Mouse (Mus musculus): Measurements from ENCODE around the gene Stoml3. TPM values are rescaled to one million over a fixed set of nuclear protein-coding genes. Genes with fewer than 3 reads are reported as not detected.

The Stoml3 gene
- total and polyA plus RNA-seq, 3 experiments, result not detected

GRCm38 (mm10) chr3:53552691-53553090, 64.2 kb downstream of the Stoml3 start:
- H3K4me3 ChIP-seq (replicated peaks in 1 of 3; ENCODE audit: low read depth in 2 of 3, low read length in 2 of 3, poor library complexity in 1 of 3), result no peak overlapping the region
- no peak overlapping the region for H3K27ac ChIP-seq (ENCODE audit: insufficient read depth, low read depth)
- H3K4me1 ChIP-seq (ENCODE audit: control insufficient read depth in 1 of 2, insufficient read depth in 2 of 2), result no peaks in the 10 kb centered on the region
- no peak overlapping the region for H3K4me2 ChIP-seq (ENCODE audit: insufficient read depth, low read depth, poor library complexity, severe bottlenecking)
- in situ Hi-C loops (cut with MboI; ENCODE audit: low pct_ligation_motif_present, low pct_unique_long_range_greater_than_20kb, low sequenced_read_pairs) (no loop called here), dilution Hi-C loops (cut with MboI; ENCODE audit: extremely low pct_ligation_motif_present, extremely low pct_unique_long_range_greater_than_20kb, low sequenced_read_pairs) (no loop called here)
- no peak for DNase-seq (ENCODE audit: extremely low read depth)
- TF ChIP-seq POLR2A (IDR thresholded peaks at IDR 0.05; ENCODE audit: low read depth, low read length) (no peak), USF1 (IDR thresholded peaks at IDR 0.05; ENCODE audit: low read depth, low read length) (no peak), TCF12 (IDR thresholded peaks at IDR 0.05; ENCODE audit: low read depth, low read length) (no peak), E2F4 (IDR thresholded peaks at IDR 0.05; ENCODE audit: insufficient replicate concordance, low read depth, low read length) (no peak), USF2 (conservative IDR thresholded peaks at IDR 0.05; ENCODE audit: low read depth, low read length) (no peak), RCOR1 (conservative IDR thresholded peaks at IDR 0.05; ENCODE audit: low read depth, low read length) (no peak), KAT2A (IDR thresholded peaks at IDR 0.05; ENCODE audit: insufficient replicate concordance, low read length) (no peak), GABPA (IDR thresholded peaks at IDR 0.05; ENCODE audit: insufficient replicate concordance, low read depth, low read length) (no peak), CHD1 (IDR thresholded peaks at IDR 0.05; ENCODE audit: low read depth, low read length) (no peak), POLR2AphosphoS2 (IDR thresholded peaks at IDR 0.05; ENCODE audit: low read depth, low read length) (no peak), MXI1 (IDR thresholded peaks at IDR 0.05; ENCODE audit: low read depth, low read length) (no peak), CTCF (conservative IDR thresholded peaks at IDR 0.05 in 1 of 2, IDR thresholded peaks at IDR 0.05 in 1 of 2; ENCODE audit: low read depth in 2 of 2, low read length in 2 of 2) (no peak), NRF1 (IDR thresholded peaks at IDR 0.05; ENCODE audit: low read depth, low read length) (no peak)
- no peaks in the 10 kb centered on the region for H3K36me3 ChIP-seq (replicated peaks in 1 of 2; ENCODE audit: control insufficient read depth in 1 of 2, insufficient read depth in 1 of 2, low read length in 1 of 2)
- no peaks in the 10 kb centered on the region for H3K79me2 ChIP-seq (replicated peaks; ENCODE audit: control insufficient read depth, extremely low read depth, insufficient read depth, poor library complexity, severe bottlenecking)
- H3K9me3 ChIP-seq (replicated peaks; ENCODE audit: low read length), result no peaks in the 10 kb centered on the region
- no peak overlapping the region for H3K9ac ChIP-seq (ENCODE audit: insufficient read depth, low read depth)
- H3K27me3 ChIP-seq (replicated peaks), result no peaks in the 10 kb centered on the region

DNA sequence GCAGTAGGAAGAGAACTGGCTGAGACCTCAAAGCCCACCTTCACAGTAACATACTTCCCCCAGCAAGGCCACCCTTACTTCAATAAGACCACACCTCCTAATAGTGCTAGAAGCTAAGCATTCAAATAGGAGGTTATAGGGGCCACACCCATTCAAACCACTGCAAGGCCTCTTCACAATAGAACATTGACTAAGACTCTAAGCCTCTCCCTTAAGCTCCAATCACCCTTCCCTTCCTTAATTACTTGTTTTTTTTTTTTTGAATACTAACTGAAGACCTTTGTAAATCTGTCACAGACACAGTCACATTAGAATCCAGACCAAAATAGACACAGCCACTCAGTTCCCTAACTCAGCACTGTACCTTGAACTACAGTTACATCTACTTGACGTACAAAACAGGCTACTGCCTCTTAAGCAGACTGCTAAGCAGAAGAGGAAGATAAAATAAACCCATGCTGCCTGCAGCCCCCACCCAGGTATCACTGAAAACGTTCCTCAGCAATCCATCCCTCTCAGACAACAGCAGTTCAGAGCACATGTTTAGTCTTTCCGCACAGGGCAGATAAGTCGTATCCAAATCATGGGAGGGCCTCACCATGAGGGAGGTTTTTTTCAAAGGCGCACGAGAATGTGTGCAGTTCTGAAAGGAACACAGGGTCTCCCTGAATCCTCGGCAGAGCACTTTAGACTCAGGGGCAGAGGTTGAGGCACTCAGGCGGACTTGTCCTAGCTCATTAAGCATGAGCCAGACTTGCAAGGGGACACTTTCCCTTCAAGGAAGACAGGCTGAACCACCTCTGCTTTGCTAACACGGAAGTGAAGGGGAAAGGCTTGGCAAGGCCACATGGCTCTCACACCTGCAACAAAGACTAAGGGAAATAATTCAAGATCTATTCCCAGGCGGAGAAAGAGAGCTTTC, 66.8 kb downstream of the Stoml3 start:
- H3K36me3 ChIP-seq (replicated peaks in 1 of 2; ENCODE audit: control insufficient read depth in 1 of 2, insufficient read depth in 1 of 2, low read length in 1 of 2), result no peaks in the 10 kb centered on the region
- in situ Hi-C loops (cut with MboI; ENCODE audit: low pct_ligation_motif_present, low pct_unique_long_range_greater_than_20kb, low sequenced_read_pairs) (no loop called here), dilution Hi-C loops (cut with MboI; ENCODE audit: extremely low pct_ligation_motif_present, extremely low pct_unique_long_range_greater_than_20kb, low sequenced_read_pairs) (no loop called here)
- H3K9me3 ChIP-seq (replicated peaks; ENCODE audit: low read length), result no peaks in the 10 kb centered on the region
- peaks cover 0 to 1% of the 10 kb centered on the region in 2 experiments; a peak in 1 of 4 replicates for H3K4me1 ChIP-seq (ENCODE audit: control insufficient read depth in 1 of 2, insufficient read depth in 2 of 2)
- no peak for DNase-seq (ENCODE audit: extremely low read depth)
- no peak overlapping the region for H3K9ac ChIP-seq (ENCODE audit: insufficient read depth, low read depth)
- no peaks in the 10 kb centered on the region for H3K79me2 ChIP-seq (replicated peaks; ENCODE audit: control insufficient read depth, extremely low read depth, insufficient read depth, poor library complexity, severe bottlenecking)
- TF ChIP-seq MXI1 (IDR thresholded peaks at IDR 0.05; ENCODE audit: low read depth, low read length) (no peak), ZC3H11A (IDR thresholded peaks at IDR 0.05; ENCODE audit: low read depth, low read length) (no peak), POLR2AphosphoS2 (IDR thresholded peaks at IDR 0.05; ENCODE audit: low read depth, low read length) (no peak)
- no peaks in the 10 kb centered on the region for H3K27me3 ChIP-seq (replicated peaks)
- H3K4me3 ChIP-seq (replicated peaks in 1 of 3; ENCODE audit: low read depth in 2 of 3, low read length in 2 of 3, poor library complexity in 1 of 3), result no peak overlapping the region
- H3K4me2 ChIP-seq (ENCODE audit: insufficient read depth, low read depth, poor library complexity, severe bottlenecking), result no peak overlapping the region
- H3K27ac ChIP-seq (ENCODE audit: insufficient read depth, low read depth), result no peak overlapping the region

Data from CH12.LX (cell line).